Mouse (Mus musculus) MEL (cell line): ENCODE data around the gene Thbs3.

Source experiments
- CTCF ChIP-seq, 3 experiments: IDR thresholded peaks in 2 of 3; conservative IDR thresholded peaks in 1 of 3; 2 replicates each; pipeline ENCODE4 v1.5.1; 2011 to 2012; ENCODE audit warnings: low read length in 3 of 3, low read depth in 2 of 3, mild to moderate bottlenecking in 2 of 3, improper control_type of control experiment in 1 of 3, inconsistent platforms in 1 of 3, mixed read lengths in 1 of 3, moderate library complexity in 1 of 3; ENCODE audit not compliant: control insufficient read depth in 1 of 3, insufficient read depth in 1 of 3, poor library complexity in 1 of 3, severe bottlenecking in 1 of 3
- JUND ChIP-seq: IDR thresholded peaks from 2 replicates; pipeline ENCODE4 v1.6.1; 2011; ENCODE audit warnings: low read depth, mild to moderate bottlenecking, improper control_type of control experiment, low read length
- POLR2A ChIP-seq, 2 experiments: IDR thresholded peaks; 2 replicates each; pipeline ENCODE4 v1.6.1; 2011 to 2012; ENCODE audit warnings: low read length in 2 of 2, mild to moderate bottlenecking in 2 of 2, control low read depth in 1 of 2, improper control_type of control experiment in 1 of 2, low read depth in 1 of 2, moderate library complexity in 1 of 2; ENCODE audit not compliant: control insufficient read depth in 1 of 2, insufficient read depth in 1 of 2, poor library complexity in 1 of 2
- POLR2AphosphoS2 ChIP-seq: IDR thresholded peaks from 2 replicates; pipeline ENCODE4 v1.6.1; 2011; ENCODE audit warnings: low read length, improper control_type of control experiment
- UBTF ChIP-seq: IDR thresholded peaks from 2 replicates; pipeline ENCODE4 v1.6.1; 2012; ENCODE audit warnings: low read depth, mild to moderate bottlenecking, inconsistent platforms, low read length, improper control_type of control experiment, moderate library complexity, borderline replicate concordance; ENCODE audit not compliant: insufficient read depth
- ZC3H11A ChIP-seq: IDR thresholded peaks from 2 replicates; pipeline ENCODE4 v1.6.1; 2012; ENCODE audit warnings: low read depth, mild to moderate bottlenecking, inconsistent platforms, low read length, improper control_type of control experiment

DNA sequence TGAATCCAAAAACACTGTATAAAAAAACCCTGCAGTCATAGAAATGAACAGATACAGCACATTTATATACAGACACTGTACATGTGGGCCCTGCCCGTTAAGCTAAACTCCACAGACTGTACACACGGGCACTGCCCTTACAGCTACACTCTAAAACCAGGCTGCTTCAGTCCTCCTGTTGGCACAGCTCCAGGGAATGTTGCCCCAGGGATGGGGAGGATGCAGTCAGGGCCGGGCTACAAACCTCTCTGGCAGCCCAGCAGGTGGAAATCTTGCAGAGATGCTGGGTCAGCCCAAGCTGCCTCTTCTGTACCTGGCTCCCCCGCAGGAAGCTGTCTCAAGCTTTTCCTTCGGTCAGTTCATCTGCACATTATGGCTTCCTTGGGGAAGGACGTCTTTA lies 56.8 kb downstream of the Thbs3 start:
- TF ChIP-seq CTCF (IDR thresholded peaks at IDR 0.05 in 2 of 3, conservative IDR thresholded peaks at IDR 0.05 in 1 of 3; ENCODE audit: control insufficient read depth in 1 of 3, insufficient read depth in 1 of 3, low read depth in 2 of 3, low read length in 3 of 3, poor library complexity in 1 of 3, severe bottlenecking in 1 of 3) = no peak
- no peak for TF ChIP-seq UBTF
- no peak for TF ChIP-seq POLR2A (IDR thresholded peaks at IDR 0.05; ENCODE audit: control insufficient read depth in 1 of 2, insufficient read depth in 1 of 2, low read depth in 1 of 2, low read length in 2 of 2, poor library complexity in 1 of 2)
- no peak for TF ChIP-seq POLR2AphosphoS2
- TF ChIP-seq ZC3H11A = no peak
- TF ChIP-seq JUND = no peak
